Mouse (Mus musculus) lung, adult 2 months (tissue): ENCODE data around the gene Card19. TPM values are rescaled to one million over a fixed set of nuclear protein-coding genes. Genes with fewer than 3 reads are reported as not detected.

Experiments
- DNase-seq: peaks from one replicate; pipeline ENCODE4 v3.0.0; 2022
- H3K4me1 ChIP-seq: fragments of 200-500 bp; 2 replicates; pipeline ENCODE4 v1.6.1; 2011; ENCODE audit warnings: low read length; ENCODE audit not compliant: control insufficient read depth, insufficient read depth
- H3K4me3 ChIP-seq: fragments of 200-500 bp; replicated peaks from 2 replicates; pipeline ENCODE3; 2011; ENCODE audit warnings: low read depth, mild to moderate bottlenecking, control low read depth, low read length; ENCODE audit errors: extremely low read depth
- CTCF ChIP-seq: fragments of 200-500 bp; IDR thresholded peaks from 2 replicates; pipeline ENCODE4 v1.5.1; 2011; ENCODE audit warnings: mild to moderate bottlenecking, low read length, control low read depth; ENCODE audit not compliant: insufficient read depth
- POLR2A ChIP-seq: fragments of 200-500 bp; IDR thresholded peaks from 2 replicates; pipeline ENCODE4 v1.6.1; 2011; ENCODE audit warnings: low read depth, mild to moderate bottlenecking, control low read depth, low read length, borderline replicate concordance; ENCODE audit errors: extremely low read depth
- WGBS: fragments of 180-500 bp; shearing (Covaris S2); methylation state at CpG from one replicate; pipeline ENCODE4 v1.1.7; 2018; 5-methylcytosine and 5-hydroxymethylcytosine counted together
- polyA plus RNA-seq: library from polyadenylated mRNA; depleted of rRNA; stranded (reverse); fragments of >200 nt; gene quantifications from 2 replicates; pipeline ENCODE4 v1.2.3, GENCODE M21; 2012; rRNA removed

Gene Card19
- 142 and 178 TPM in 2 replicates for polyA plus RNA-seq

GRCm38 (mm10) chr13:49215504-49216219 is at the start of gene Card19:
Card19 (minus strand) TSS chr13:49216037.
- Histone ChIP-seq H3K4me1 (peaks cover 19% of the 10 kb centered on the region), H3K4me3 (peak within 1 kb of the TSS; percentile 84)
- 1% methylated on average over 77 of the region's 78 CpGs for WGBS
- DNase-seq: peak; percentile 98
- TF ChIP-seq CTCF: no peak
- TF ChIP-seq POLR2A: peak; percentile 82; the same call in 1 of the 2 replicates

DNA sequence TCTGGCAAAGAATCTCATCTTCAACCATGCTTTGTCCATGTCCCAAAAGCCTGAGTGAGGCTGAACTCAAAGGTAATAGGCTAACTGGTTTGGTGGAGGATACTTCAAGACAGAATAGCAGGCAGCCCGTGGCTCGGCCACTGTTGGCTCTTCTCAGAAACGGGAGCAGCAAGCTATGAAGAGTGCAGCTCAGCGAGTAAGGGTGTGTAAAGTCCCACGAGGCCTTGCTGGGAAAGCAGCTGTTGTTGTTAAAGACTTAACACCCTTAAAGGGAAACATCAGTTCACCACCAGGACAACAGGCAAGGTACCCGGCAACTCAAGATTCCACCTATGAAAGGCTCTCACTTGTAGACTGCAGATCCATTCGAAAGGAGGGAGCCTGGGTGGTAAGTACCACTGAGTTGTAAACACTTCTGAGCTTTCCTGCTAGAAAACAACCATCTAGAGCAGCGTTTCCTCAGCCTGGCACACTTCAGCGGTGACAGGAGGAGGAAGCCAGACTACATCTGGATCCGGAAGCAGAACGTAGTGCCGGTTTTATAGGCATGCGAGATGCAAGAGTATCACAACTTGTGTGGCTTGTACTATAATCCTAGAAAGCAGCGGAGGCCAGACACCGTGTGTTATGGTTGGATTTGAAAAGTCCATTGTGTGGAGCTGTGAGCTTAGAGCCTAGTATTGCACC is 44.3 kb upstream of the Card19 start:
- 57% methylated on average over 15 of the region's 15 CpGs for WGBS
- H3K4me3 ChIP-seq: no peak overlapping the region
- no peak for DNase-seq
- TF ChIP-seq CTCF (no peak), POLR2A (no peak)
- H3K4me1 ChIP-seq: no peaks in the 10 kb centered on the region

GRCm38 (mm10) chr13:49257819-49258313 is 42.0 kb upstream of the Card19 start:
- no peak overlapping the region for H3K4me3 ChIP-seq
- no peak for DNase-seq
- TF ChIP-seq POLR2A (no peak), CTCF (no peak)
- 73% methylated on average over 3 of the region's 3 CpGs for WGBS
- no peaks in the 10 kb centered on the region for H3K4me1 ChIP-seq

DNA sequence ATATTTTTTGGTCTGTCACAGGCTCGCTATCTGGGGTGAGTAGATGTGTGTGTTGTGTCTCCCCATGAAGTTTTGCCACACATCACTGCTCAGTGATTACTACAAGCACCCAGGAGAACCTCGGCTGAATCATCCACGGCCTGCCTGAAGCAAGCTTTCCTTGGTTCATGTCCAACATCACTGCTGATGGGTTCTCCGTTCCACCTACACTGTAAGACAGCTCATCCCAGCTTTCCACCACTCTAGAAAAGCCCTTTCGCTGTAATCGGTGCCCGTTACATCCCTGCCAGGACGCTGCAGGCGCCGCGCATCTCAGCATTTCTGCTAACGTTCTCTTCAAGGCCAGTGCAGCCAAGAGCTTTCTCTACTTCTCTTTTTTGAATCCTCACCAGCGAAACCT is 36.9 kb upstream of the Card19 start:
- DNase-seq: no peak
- Histone ChIP-seq H3K4me1 (peaks cover 6% of the 10 kb centered on the region), H3K4me3 (no peak overlapping the region)
- TF ChIP-seq POLR2A (no peak), CTCF (no peak)
- WGBS: 76% methylated on average over 13 of the region's 13 CpGs

GRCm38 (mm10) chr13:49252113-49252512 is 36.3 kb upstream of the Card19 start:
- TF ChIP-seq POLR2A: no peak
- 53% methylated on average over 2 of the region's 2 CpGs for WGBS
- peaks cover 6% of the 10 kb centered on the region for H3K4me1 ChIP-seq
- DNase-seq: no peak
- no peak overlapping the region for H3K4me3 ChIP-seq

DNA sequence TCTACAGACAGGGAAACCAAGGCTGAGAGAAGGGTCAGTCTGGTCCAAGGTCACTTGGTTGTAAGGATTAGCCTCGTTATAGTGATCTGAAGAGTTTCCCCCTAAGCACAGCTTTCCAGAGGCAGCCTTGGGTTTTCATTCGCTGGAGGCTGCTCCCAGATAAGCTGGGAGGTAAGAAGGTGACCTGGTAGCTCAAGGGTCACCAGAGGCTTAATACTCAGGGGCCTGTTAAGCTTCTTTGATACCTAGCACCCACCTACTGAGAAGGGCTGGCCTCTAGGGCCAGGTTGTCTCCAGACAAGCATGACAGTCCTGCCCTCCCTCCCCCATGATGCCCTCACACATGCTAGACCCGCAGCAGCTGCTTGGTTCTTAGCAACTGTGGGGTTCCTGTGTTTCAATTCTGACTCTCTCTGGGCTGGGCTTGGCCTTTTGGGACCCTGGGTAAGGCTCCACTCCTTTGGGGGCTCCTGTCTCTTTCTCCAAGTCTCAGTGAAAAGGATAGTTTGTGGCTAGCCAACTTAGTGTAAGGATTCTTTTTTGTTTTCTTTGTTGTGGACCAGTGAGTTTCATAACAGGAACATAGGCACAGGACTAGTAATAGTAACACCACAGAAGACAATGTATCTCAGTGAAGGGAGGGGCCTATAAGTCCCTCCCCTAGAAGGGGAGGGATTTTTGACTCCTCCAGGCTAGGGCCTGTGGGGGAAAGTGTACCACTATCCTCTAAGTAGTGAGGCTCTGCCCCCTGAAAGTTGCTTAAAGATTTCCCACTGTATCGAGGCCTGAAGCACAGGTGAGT is 35.1 kb upstream of the Card19 start:
- no peak for DNase-seq
- WGBS: 58% methylated on average over 4 of the region's 4 CpGs
- Histone ChIP-seq H3K4me1 (peaks cover 6% of the 10 kb centered on the region), H3K4me3 (no peak overlapping the region)
- TF ChIP-seq POLR2A: no peak
- no peak for TF ChIP-seq CTCF

DNA sequence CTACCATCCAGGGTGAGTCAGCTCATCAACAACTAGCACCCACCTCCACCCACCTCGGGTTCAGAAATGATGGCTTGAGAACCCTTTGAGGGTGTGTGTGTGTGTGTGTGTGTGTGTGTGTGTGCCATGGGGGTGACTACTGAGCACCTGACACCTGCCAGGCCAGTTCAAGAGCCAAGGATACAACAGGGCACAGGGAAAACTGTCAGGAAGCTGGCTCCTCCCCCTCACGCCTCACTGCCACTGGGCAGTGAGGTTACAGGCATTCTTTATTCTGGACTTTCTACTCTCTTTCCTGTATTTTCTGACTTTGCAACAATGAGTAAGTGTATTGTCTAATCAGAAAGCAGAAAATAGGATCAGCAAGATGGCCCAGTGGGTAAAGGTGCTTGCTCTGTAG is 33.8 kb upstream of the Card19 start:
- 60% methylated on average over 2 of the region's 2 CpGs for WGBS
- Histone ChIP-seq H3K4me3 (no peak overlapping the region), H3K4me1 (peaks cover 6% of the 10 kb centered on the region)
- TF ChIP-seq POLR2A (no peak), CTCF (no peak)
- no peak for DNase-seq

DNA sequence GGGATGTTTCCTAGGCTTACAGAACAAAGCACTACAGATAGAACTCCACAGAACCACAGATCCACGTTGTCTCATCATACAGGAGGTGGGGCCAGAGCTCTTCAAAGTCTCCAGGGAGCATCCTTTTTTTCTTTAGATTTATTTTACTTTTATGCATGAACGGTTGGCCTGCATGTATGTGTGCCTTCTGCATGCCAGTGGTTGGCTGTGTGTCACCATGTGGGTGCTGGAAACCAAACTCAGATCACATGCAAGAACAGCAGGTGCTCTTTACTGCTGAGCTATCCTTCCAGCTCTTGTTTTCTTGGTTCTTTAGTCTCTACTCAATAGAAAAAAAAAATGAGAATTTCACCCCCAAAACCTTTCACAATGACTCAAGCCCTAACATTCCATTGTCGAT is 33.1 kb upstream of the Card19 start:
- H3K4me3 ChIP-seq: no peak overlapping the region
- H3K4me1 ChIP-seq: peaks cover 6% of the 10 kb centered on the region
- DNase-seq: no peak
- WGBS: 50% methylated on average over 3 of the region's 3 CpGs
- TF ChIP-seq POLR2A (no peak), CTCF (no peak)

- no peak for DNase-seq
- no peak for TF ChIP-seq CTCF
- no peak for TF ChIP-seq POLR2A
- Histone ChIP-seq H3K4me1 (peaks cover 6% of the 10 kb centered on the region), H3K4me3 (peak within 1 kb of the TSS; percentile 66)
- WGBS: 22% methylated on average over 8 of the region's 8 CpGs
Measured at GRCm38 (mm10) chr13:49248467-49248862, 32.6 kb upstream of the Card19 start, which contains the start of gene Susd3. Susd3 (minus strand) TSS chr13:49248706.
